Mouse (Mus musculus) retina, postnatal 1 day (tissue): ENCODE measurements at regions not wholly inside any gene's neighbourhood (a gene's known extent, or its start where the extent isn't known, plus 50 kb on each side); places are given as distances from the start of the nearest gene placed in this dataset.

Source experiments
- DNase-seq: peaks from one replicate; pipeline ENCODE4 v3.0.0-alpha.2; 2012

DNA sequence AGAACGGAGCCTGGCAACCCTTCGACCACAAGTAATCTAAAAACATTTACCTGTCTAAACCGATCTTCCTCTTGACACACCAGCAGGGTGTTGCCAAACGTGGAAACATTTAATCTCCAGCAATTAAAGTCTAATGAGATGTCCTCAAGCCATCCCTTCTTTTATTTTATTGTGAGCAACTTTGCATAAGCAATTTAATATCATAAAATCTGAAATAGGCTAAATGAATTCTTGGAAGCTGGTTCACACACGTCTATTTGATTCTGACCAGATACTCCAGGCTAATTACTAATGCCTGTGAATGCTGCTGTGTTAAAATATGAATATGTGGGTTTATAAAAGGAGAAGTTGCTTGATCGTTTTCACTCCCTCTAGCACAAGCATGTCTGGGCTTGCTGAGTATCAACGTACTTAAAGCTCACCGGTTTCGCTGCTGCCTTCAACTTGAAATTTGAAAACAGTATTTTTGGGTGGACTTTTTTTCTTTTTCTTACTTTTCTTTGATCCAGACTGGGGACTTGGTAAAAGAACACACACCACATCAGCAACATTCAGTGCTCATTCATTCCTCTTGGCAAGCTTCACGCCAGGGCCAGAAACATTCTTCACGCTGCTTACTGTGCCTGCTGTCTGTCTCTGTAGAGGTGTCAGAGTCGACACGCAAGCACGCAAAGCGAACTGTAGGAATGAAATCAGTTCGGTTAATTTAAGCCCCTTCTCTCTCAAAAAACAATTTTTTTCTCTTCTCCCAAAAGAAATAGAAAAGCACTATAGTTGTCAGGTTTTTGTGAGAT lies 194.4 kb downstream of the Npr3 start:
- DNase-seq = no peak

- DNase-seq = no peak
These were observed 205.8 kb downstream of the Npr3 start for GRCm38 (mm10) chr15:11701246-11701645.

GRCm38 (mm10) chr15:11699929-11700328 lies 207.2 kb downstream of the Npr3 start:
- no peak for DNase-seq

GRCm38 (mm10) chr15:11697060-11697459 lies 210.0 kb downstream of the Npr3 start:
- no peak for DNase-seq

DNA sequence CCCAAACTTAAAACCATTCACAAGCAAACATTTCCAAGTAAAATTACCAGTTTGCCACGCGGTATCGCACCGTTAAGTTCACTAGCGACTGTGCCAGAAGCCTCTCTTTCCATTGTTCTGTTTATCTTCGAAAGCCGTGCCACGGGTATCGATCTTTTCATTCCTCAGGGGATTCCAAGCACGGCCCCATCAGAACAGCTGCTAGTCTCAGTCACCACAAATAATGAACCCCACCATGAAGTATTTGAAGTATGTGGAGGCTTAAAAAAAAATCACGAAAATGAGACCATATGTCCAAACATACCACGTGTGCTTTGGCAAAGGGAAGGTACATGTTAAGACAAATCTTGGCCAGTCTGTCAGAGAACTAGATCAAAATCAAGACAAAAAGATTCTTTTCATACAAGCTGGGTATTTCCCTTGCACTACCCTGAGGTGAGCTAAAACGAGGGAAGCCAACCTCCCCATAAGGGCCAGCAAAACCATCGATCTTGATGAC lies 213.3 kb downstream of the Npr3 start:
- no peak for DNase-seq

DNA sequence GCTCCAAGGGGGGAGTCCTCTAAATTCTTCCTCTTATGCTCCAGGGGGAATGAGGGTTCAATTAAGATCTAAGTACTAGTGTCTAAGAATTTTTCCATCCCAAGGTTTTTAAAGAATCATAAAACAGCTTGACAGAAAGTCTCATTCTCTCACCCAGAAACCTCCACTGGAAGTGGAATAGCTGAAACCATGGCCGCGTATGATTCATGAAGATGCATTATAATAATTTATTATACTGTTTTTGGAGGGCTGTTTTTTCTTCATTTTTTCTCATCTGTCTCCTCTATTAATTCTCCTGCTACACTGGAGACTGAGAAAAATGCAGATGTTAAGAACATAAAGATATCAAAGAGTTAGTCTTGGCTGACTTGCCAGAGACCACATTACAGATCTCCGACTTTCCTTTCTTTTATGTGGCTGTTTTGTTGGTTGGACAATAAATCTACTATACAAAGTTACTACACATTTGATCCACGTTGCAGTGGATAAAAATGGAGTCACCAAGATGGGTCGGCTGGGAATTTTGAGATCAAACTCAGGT lies 242.2 kb downstream of the Npr3 start:
- no peak for DNase-seq

DNA sequence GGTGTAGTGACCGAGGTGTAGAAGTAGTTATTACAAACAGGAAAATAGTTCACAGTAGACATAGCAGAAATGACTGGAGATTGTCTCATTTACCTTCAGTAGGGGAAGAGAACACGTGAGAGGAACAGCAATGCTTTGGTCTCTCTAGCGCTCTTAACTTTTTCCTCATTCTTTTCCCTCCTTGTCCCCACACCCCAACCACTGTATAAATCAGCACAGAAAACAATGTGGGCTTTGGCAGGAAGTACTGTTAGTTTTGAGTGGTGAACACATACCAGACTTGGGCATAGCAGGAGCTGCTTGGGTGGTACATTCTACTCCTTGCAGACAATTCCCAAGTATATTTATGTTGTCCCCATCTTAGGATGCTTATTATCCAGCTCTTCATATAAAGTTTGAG lies 251.9 kb downstream of the Npr3 start:
- DNase-seq = no peak

- DNase-seq = no peak
These were observed 246.8 kb upstream of the Tars start for GRCm38 (mm10) chr15:11646241-11646640.

DNA sequence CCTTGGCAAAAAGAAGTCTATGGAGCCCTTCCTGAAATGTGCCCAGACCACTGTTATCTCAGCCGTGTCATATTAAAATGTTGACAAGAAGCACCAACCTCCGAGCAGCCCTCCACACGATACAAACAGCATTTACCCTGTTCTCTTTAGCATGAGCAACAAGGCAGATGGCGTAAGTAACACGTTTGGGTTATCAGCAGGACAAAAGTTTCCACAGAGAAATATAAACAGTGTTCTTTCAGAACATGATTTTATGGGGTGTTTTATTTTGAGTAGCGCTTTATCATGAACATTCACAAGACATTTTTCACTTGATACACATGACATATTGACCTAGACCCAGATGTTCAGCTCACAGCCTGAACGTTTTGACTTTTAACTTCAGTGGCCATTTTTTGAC lies 245.3 kb upstream of the Tars start:
- DNase-seq = no peak

- DNase-seq = no peak
These were observed 231.2 kb upstream of the Tars start for GRCm38 (mm10) chr15:11630654-11631053.

GRCm38 (mm10) chr15:11626433-11626832 lies 227.0 kb upstream of the Tars start:
- no peak for DNase-seq

DNA sequence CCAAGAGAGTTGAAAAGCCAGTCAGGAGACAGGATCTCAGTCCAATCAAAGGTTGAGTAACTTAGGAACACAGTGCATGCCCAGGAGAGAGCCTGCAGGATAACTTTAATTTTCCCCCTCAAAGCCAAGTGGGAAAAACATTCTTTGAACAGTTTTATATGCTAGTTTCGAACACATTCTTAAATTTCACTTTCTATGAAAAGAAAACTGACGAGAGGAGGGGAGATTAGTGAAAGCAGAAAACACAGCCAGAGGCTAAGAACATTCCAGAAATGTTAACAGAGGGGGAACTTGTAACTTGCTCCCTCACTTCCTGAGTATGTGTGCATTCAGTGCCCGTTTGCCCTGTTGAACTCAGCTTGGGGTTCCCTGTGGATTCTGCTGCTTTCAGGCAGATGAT lies 213.0 kb upstream of the Tars start:
- no peak for DNase-seq

DNA sequence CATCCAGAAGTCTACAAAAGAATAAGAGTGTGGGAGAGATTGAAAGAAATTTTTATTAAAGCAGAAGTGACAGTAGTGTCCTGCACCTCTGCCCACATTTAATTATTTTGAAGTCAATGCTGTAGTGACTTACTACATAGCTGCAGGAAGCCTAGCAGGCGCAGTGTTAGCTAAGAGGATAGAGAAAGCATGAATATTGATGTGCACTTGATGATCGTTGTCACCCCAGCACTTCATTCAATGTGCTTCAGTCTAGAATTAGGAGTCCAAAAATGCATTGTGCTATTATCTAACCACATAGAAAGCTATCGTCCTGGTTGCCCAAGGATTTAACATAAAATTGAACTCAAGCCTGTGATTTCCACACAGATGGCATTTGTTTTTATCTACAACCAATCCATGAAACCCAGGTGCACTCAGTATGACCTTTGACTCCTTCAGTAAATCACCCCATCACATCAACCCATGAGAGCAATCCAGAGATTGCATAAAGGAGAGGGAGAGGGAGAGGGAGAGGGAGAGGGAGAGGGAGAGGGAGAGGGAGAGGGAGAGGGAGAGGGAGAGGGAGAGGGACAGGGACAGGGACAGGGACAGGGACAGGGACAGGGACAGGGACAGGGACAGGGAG lies 210.7 kb upstream of the Tars start:
- DNase-seq = no peak

- DNase-seq = no peak
These were observed 208.0 kb upstream of the Tars start for GRCm38 (mm10) chr15:11607489-11607888.

- DNase-seq = no peak
These were observed 206.2 kb upstream of the Tars start for GRCm38 (mm10) chr15:11605677-11606076.

GRCm38 (mm10) chr15:11597021-11597420 lies 197.6 kb upstream of the Tars start:
- DNase-seq = no peak

DNA sequence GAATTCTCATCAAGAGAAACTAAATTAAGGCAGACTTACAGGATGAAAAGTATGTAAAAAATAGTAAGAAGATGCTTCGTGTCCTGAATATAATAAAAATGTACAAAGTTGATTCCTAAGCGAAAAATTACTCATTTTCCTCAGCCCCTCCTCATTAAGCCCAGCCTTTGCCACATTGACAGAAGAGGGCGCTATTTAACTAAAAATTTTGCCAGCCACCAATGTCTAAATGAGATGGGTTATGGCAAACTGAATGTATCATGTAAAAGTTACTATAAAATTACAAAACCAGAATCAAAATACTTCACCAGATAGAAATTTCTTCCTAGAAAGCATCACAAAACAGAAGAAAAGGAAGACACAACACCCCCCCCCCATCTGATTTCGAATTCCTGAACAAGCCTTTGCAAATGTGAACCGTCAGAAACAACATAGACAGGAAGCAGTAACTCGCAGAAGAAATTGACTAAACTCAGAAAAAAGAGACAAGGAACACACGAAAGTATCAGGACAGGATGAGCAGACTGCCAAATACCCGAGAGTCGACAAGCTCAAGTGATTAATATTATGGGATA lies 191.2 kb upstream of the Tars start:
- DNase-seq = peak; percentile 58

GRCm38 (mm10) chr15:11589795-11590194 lies 190.3 kb upstream of the Tars start:
- no peak for DNase-seq

GRCm38 (mm10) chr15:11586384-11586783 lies 186.9 kb upstream of the Tars start:
- DNase-seq = no peak

- DNase-seq = no peak
These were observed 184.7 kb upstream of the Tars start for GRCm38 (mm10) chr15:11584155-11584554.

DNA sequence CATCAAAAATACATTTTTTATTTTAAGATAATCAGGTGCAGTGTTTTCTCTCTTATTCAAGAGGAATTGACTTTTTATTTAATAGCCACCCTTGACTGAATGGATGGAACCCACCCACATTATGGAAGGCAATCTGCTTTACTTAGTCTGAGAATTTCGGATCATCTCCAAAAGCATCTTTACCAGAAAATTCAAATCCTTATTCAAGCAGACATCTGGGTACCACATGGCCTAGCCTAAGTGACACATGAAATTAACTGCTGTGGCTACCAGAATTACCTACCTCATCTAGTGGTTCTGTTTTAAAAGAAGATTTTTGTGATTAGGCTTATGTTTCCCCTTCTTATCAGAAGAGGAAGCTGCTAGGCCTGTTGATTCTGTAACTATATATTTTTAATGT lies 178.9 kb upstream of the Tars start:
- DNase-seq = no peak

- no peak for DNase-seq
These were observed 174.9 kb upstream of the Tars start for GRCm38 (mm10) chr15:11574359-11574758.

- DNase-seq = no peak
These were observed 174.0 kb upstream of the Tars start for GRCm38 (mm10) chr15:11573496-11573895.

DNA sequence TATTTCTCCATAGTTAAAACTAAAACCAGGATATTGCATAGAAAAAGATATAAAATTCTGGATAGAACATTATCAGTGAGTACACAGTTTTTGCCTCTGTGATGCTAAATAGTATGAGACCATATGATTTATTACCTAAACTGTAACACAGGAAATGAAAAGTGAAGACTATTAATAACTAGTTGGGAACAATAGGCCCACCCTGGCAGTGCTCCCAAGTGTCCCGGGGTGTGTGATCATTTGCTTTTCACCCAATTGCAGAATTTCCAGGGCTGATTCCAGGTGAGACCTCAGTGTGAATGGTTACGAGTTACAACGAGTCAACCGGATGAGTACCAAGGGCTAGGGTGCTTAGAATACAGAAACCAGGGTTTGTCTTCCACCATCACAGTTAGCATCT lies 172.6 kb upstream of the Tars start:
- DNase-seq = no peak
